Mouse (Mus musculus): ENCODE measurements around the gene Pigo.

DNA sequence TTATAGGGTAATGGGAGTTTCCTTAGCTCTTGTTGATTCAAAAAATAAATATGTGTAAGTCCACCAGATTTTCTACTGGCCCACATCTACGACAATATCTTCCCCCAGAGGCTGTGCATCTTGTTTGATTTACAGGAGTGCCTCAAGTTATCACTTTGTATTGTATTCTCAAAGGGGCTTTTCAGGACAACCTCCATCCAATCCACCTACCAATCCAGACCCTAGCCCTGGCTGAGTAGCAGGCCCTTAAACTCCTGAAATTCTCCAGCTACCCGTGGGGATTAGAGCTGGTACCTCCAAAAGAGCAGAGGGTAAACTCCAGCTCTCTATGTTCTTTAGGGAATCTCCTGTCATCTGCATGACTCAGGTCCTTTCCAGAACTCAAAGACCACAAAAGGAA lies 27.6 kb downstream of the Pigo start:
- no peak for TF ChIP-seq CTCF (IDR thresholded peaks at IDR 0.05; ENCODE audit: insufficient read depth, low read length)
- TF ChIP-seq POLR2A (IDR thresholded peaks at IDR 0.05; ENCODE audit: borderline replicate concordance, extremely low read depth, low read depth, low read length), result no peak

All from lung, adult 2 months (tissue).